In genomic region chr8:4367808-4368207, GRCm38 (mm10) we compare ENCODE assay signal across 11 mouse cellular contexts. TPM values are rescaled to one million over a fixed set of nuclear protein-coding genes. Genes with fewer than 3 reads are reported as not detected.
A peak's percentile ranks its signal among the peaks of the same experiment; 100 is the strongest.
DNase-seq lines count a peak whose midpoint lies in the region; ATAC-seq lines count a peak whose summit lies in the region.
"Had no signal": no experiment of that assay in that cellular context is flagged by ENCODE, and none has a peak within 500 bp of the region (broad histone marks: within the 10 kb centered on the region; RNA-seq: fewer than 3 reads in every experiment).

No protein-coding gene starts in this region.

- WGBS in heart, embryonic 11.5 days (ENCODE audit: insufficient replicate concordance) = 73% methylated on average over 11 of the region's 11 CpGs

- H3K27me3 ChIP-seq in heart, embryonic 11.5 days (ENCODE audit: control insufficient read depth, insufficient read depth, low read length) = no peaks in the 10 kb centered on the region

- DNase-seq in heart, postnatal 10 days = peak; percentile 46 to 56
- DNase-seq in brain, adult 2 months (ENCODE audit: low read depth, low spot score) = peak; percentile 58
- peak; percentile 37 to 52 for DNase-seq in gastrocnemius, postnatal 36 days
- DNase-seq in right cerebral cortex, adult 2 months (ENCODE audit: low spot score in 2 of 2) = peak; percentile 62 to 63
- no peak for DNase-seq in urinary bladder, postnatal 14 days (ENCODE audit: low spot score)
- no peak for DNase-seq in kidney, adult 8-10 months
- no peak for DNase-seq in heart, adult 9 months (ENCODE audit: low spot score in 2 of 2)
- DNase-seq: kidney, adult 11 months; liver had no signal

- no peak overlapping the region for H3K9ac ChIP-seq in heart, embryonic 11.5 days (ENCODE audit: low read depth, low read length)

- H3K4me2 ChIP-seq in heart, embryonic 11.5 days = no peak overlapping the region
- H3K4me2 ChIP-seq: midbrain, embryonic 11.5 days had no signal

- H3K4me1 ChIP-seq in heart, embryonic 11.5 days (ENCODE audit: control insufficient read depth, insufficient read depth, low read length) = no peaks in the 10 kb centered on the region

- no peak overlapping the region for H3K27ac ChIP-seq in heart, embryonic 11.5 days (ENCODE audit: low read depth, low read length)

- H3K9me3 ChIP-seq in heart, embryonic 11.5 days (replicated peaks; ENCODE audit: control insufficient read depth, low read length) = 0 out of 2 replicates have a peak, but pooled peaks cover 2% of the 10 kb centered on the region

- no peaks in the 10 kb centered on the region for H3K36me3 ChIP-seq in heart, embryonic 11.5 days (ENCODE audit: control insufficient read depth, insufficient read depth, low read length)

- intact Hi-C loops in heart, postnatal 10 days (cut with DNase I) = no loop called here
- intact Hi-C loops in gastrocnemius, postnatal 36 days (cut with DNase I) = loop anchor here (5.0 kb wide), 1 partner anchor 41 kb away; the partner anchor contains the start of genes Ccl25 and Elavl1

- H3K4me3 ChIP-seq in heart, embryonic 11.5 days (ENCODE audit: low read depth, low read length) = no peak overlapping the region

- no peak for ATAC-seq in heart, embryonic 11.5 days (replicated peaks; ENCODE audit: insufficient number of reproducible peaks, low FRiP score, low TSS enrichment)

RNA-seq across cellular contexts. Expression of gene Elavl1, which starts 42.6 kb away (rescaled TPM):
- 10 to 100 TPM; 71.1 to 83.2 TPM for total RNA-seq in heart, postnatal 10 days (2021)
- 207 and 208 TPM in 2 replicates for polyA plus RNA-seq in heart, embryonic 11.5 days (2014; fragmentation: Nextera tagmentation; extraction: Ambion mirVana)
- 10 to 100 TPM; 39.5 to 39.7 TPM for total RNA-seq in gastrocnemius, postnatal 36 days (2021)

RNA-seq across cellular contexts. Expression of gene Ccl25, which starts 42.8 kb away (rescaled TPM):
- total RNA-seq in heart, postnatal 10 days (2021) = 1 to 10 TPM; 4.9 to 6.3 TPM
- polyA plus RNA-seq in heart, embryonic 11.5 days (2014; fragmentation: Nextera tagmentation; extraction: Ambion mirVana) = 13.4 and 14.2 TPM in 2 replicates
- 10 to 100 TPM; 16.0 to 16.6 TPM for total RNA-seq in gastrocnemius, postnatal 36 days (2021)

Comparison
In these comparisons a context has a peak if more than half of its experiments do, and no peak if none do; other contexts are left out.
1. DNase-seq: peak in heart, postnatal 10 days (2 of 2), brain, adult 2 months (single experiment), gastrocnemius, postnatal 36 days (2 of 2) and right cerebral cortex, adult 2 months (2 of 2); none in urinary bladder, postnatal 14 days (single experiment), kidney, adult 8-10 months (0 of 2) and heart, adult 9 months (0 of 2).